Mouse (Mus musculus) retina, adult 2 months (tissue): ENCODE measurements at regions not wholly inside any gene's neighbourhood (a gene's known extent, or its start where the extent isn't known, plus 50 kb on each side); places are given as distances from the start of the nearest gene placed in this dataset.
"Not testable (repeated sequence)": the region's sequence is repeated elsewhere in the genome, so short reads cannot be mapped to it uniquely, and the experiment has no call there.

Experiments
- DNase-seq: peaks from one replicate; pipeline ENCODE4 v3.0.0-alpha.2; 2012; ENCODE audit warnings: low read depth, low spot score

GRCm38 (mm10) chr14:58356824-58357223, 286.5 kb downstream of the Fgf9 start:
- DNase-seq = no peak

- no peak for DNase-seq
Observed at GRCm38 (mm10) chr14:58352986-58353385, 282.6 kb downstream of the Fgf9 start.

- no peak for DNase-seq
Observed at GRCm38 (mm10) chr14:58336148-58336547, 265.8 kb downstream of the Fgf9 start.

GRCm38 (mm10) chr14:58323164-58323563, 252.8 kb downstream of the Fgf9 start:
- DNase-seq = no peak

- no peak for DNase-seq
Observed at GRCm38 (mm10) chr14:58322461-58322860, 252.1 kb downstream of the Fgf9 start.

- no peak for DNase-seq
Observed at GRCm38 (mm10) chr14:58321875-58322274, 251.5 kb downstream of the Fgf9 start.

- DNase-seq = no peak
Observed at GRCm38 (mm10) chr14:58321234-58321633, 250.9 kb downstream of the Fgf9 start.

GRCm38 (mm10) chr14:58317640-58318039, 247.3 kb downstream of the Fgf9 start:
- no peak for DNase-seq

GRCm38 (mm10) chr14:58317231-58317630, 246.9 kb downstream of the Fgf9 start:
- DNase-seq = no peak

GRCm38 (mm10) chr14:58307695-58308094, 237.3 kb downstream of the Fgf9 start:
- no peak for DNase-seq

- DNase-seq = no peak
Observed at GRCm38 (mm10) chr14:58306832-58307521, 236.6 kb downstream of the Fgf9 start.

- no peak for DNase-seq
Observed at GRCm38 (mm10) chr14:58300411-58300887, 230.1 kb downstream of the Fgf9 start.

GRCm38 (mm10) chr14:58286007-58286525, 215.7 kb downstream of the Fgf9 start:
- no peak for DNase-seq

- no peak for DNase-seq
Observed at GRCm38 (mm10) chr14:58282708-58283290, 212.5 kb downstream of the Fgf9 start.

- DNase-seq = no peak
Observed at GRCm38 (mm10) chr14:58282264-58282663, 211.9 kb downstream of the Fgf9 start.

- DNase-seq = not testable (repeated sequence)
Observed at GRCm38 (mm10) chr14:58274440-58274839, 204.1 kb downstream of the Fgf9 start.

- DNase-seq = no peak
Observed at GRCm38 (mm10) chr14:58273693-58274419, 203.5 kb downstream of the Fgf9 start.

- DNase-seq = no peak
Observed at GRCm38 (mm10) chr14:58265373-58265772, 195.0 kb downstream of the Fgf9 start.

GRCm38 (mm10) chr14:58264401-58264800, 194.1 kb downstream of the Fgf9 start:
- no peak for DNase-seq

- no peak for DNase-seq
Observed at GRCm38 (mm10) chr14:58253369-58253968, 183.1 kb downstream of the Fgf9 start.

GRCm38 (mm10) chr14:58225869-58226268, 155.5 kb downstream of the Fgf9 start:
- DNase-seq = no peak

- no peak for DNase-seq
Observed at GRCm38 (mm10) chr14:58224419-58224818, 154.1 kb downstream of the Fgf9 start.
